Mouse (Mus musculus): ENCODE measurements at regions not wholly inside any gene's neighbourhood (a gene's known extent, or its start where the extent isn't known, plus 50 kb on each side); places are given as distances from the start of the nearest gene placed in this dataset.

- DNase-seq (ENCODE audit: extremely low spot score in 1 of 2, low spot score in 2 of 2): peak in 1 of 2 experiments; percentile 31
Observed at GRCm38 (mm10) chr14:29877671-29878422, 90.3 kb upstream of the Selenok start.

GRCm38 (mm10) chr14:29878423-29878800 lies 89.7 kb upstream of the Selenok start:
- Histone ChIP-seq H3K4me3 (no peak overlapping the region), H3K27ac (peak overlapping the region; percentile 87)
- no peak for TF ChIP-seq CTCF (IDR thresholded peaks at IDR 0.05)
- intact Hi-C loops (cut with DNase I): no loop called here
- DNase-seq (ENCODE audit: extremely low spot score in 1 of 2, low spot score in 2 of 2): no peak

More at GRCm38 (mm10) chr14:29877671-29878422, 90.3 kb upstream of the Selenok start:
- H3K27ac ChIP-seq: peak overlapping the region; percentile 87
- intact Hi-C loops (cut with DNase I): no loop called here
- TF ChIP-seq CTCF (IDR thresholded peaks at IDR 0.05): no peak; the same call in 1 of the 2 replicates
- H3K4me3 ChIP-seq: no peak overlapping the region

- no peak for TF ChIP-seq CTCF (IDR thresholded peaks at IDR 0.05)
- intact Hi-C loops (cut with DNase I): no loop called here
Observed at GRCm38 (mm10) chr14:29879283-29879682, 88.8 kb upstream of the Selenok start.

GRCm38 (mm10) chr14:29882666-29883344 lies 85.3 kb upstream of the Selenok start:
- no peak for DNase-seq (ENCODE audit: extremely low spot score in 1 of 2, low spot score in 2 of 2)
- Histone ChIP-seq H3K4me3 (no peak overlapping the region), H3K27ac (peak overlapping the region; percentile 84)
- intact Hi-C loops (cut with DNase I): loop anchor here (1.0 to 5.0 kb wide), 3 partner anchors 17 to 64 kb away; no protein-coding TSS in a partner anchor
- TF ChIP-seq CTCF (IDR thresholded peaks at IDR 0.05): no peak

More at GRCm38 (mm10) chr14:29879283-29879682, 88.8 kb upstream of the Selenok start:
- DNase-seq (ENCODE audit: extremely low spot score in 1 of 2, low spot score in 2 of 2): no peak
- no peak overlapping the region for H3K4me3 ChIP-seq
- no peak overlapping the region for H3K27ac ChIP-seq

- Histone ChIP-seq H3K27ac (no peak overlapping the region), H3K4me3 (no peak overlapping the region)
- intact Hi-C loops (cut with DNase I): no loop called here
- TF ChIP-seq CTCF (IDR thresholded peaks at IDR 0.05): no peak
- peak in 1 of 2 experiments; percentile 25 for DNase-seq (ENCODE audit: extremely low spot score in 1 of 2, low spot score in 2 of 2)
Observed at GRCm38 (mm10) chr14:29895332-29895988, 72.6 kb upstream of the Selenok start.

GRCm38 (mm10) chr14:29895989-29896675 lies 72.0 kb upstream of the Selenok start:
- DNase-seq (ENCODE audit: extremely low spot score in 1 of 2, low spot score in 2 of 2): no peak
- intact Hi-C loops (cut with DNase I): no loop called here
- Histone ChIP-seq H3K4me3 (no peak overlapping the region), H3K27ac (no peak overlapping the region)
- no peak for TF ChIP-seq CTCF (IDR thresholded peaks at IDR 0.05)

GRCm38 (mm10) chr14:29900931-29901330 lies 67.2 kb upstream of the Selenok start:
- Histone ChIP-seq H3K4me3 (no peak overlapping the region), H3K27ac (no peak overlapping the region)
- intact Hi-C loops (cut with DNase I): no loop called here
- no peak for TF ChIP-seq CTCF (IDR thresholded peaks at IDR 0.05)
- no peak for DNase-seq (ENCODE audit: extremely low spot score in 1 of 2, low spot score in 2 of 2)

GRCm38 (mm10) chr14:29903574-29903973 lies 64.5 kb upstream of the Selenok start:
- DNase-seq (ENCODE audit: extremely low spot score in 1 of 2, low spot score in 2 of 2): no peak
- no peak for TF ChIP-seq CTCF (IDR thresholded peaks at IDR 0.05)
- Histone ChIP-seq H3K4me3 (no peak overlapping the region), H3K27ac (no peak overlapping the region)
- intact Hi-C loops (cut with DNase I): no loop called here

- no peak for DNase-seq (ENCODE audit: extremely low spot score in 1 of 2, low spot score in 2 of 2)
- H3K27ac ChIP-seq: no peak overlapping the region
- intact Hi-C loops (cut with DNase I): no loop called here
- no peak for TF ChIP-seq CTCF (IDR thresholded peaks at IDR 0.05)
- no peak overlapping the region for H3K4me3 ChIP-seq
Observed at GRCm38 (mm10) chr14:29904856-29905255, 63.3 kb upstream of the Selenok start.

GRCm38 (mm10) chr14:29909741-29910140 lies 58.4 kb upstream of the Selenok start:
- DNase-seq (ENCODE audit: extremely low spot score in 1 of 2, low spot score in 2 of 2): no peak
- no peak for TF ChIP-seq CTCF (IDR thresholded peaks at IDR 0.05)
- Histone ChIP-seq H3K4me3 (no peak overlapping the region), H3K27ac (no peak overlapping the region)
- intact Hi-C loops (cut with DNase I): no loop called here

All from left cerebral cortex, adult 2 months (tissue).